Mouse (Mus musculus) CH12.LX (cell line): ENCODE data around the gene Spz1.

ENCODE experiments used
- E2F4 ChIP-seq: IDR thresholded peaks from 2 replicates; pipeline ENCODE4 v1.6.1; 2011; ENCODE audit warnings: low read depth, low read length, improper control_type of control experiment; ENCODE audit not compliant: insufficient replicate concordance
- POLR2A ChIP-seq: IDR thresholded peaks from 2 replicates; pipeline ENCODE4 v1.6.1; 2011; ENCODE audit warnings: low read depth, mild to moderate bottlenecking, improper control_type of control experiment, low read length
- ZKSCAN1 ChIP-seq: IDR thresholded peaks from 2 replicates; pipeline ENCODE4 v1.6.1; 2012; ENCODE audit warnings: low read depth, inconsistent platforms, low read length, improper control_type of control experiment, borderline replicate concordance

DNA sequence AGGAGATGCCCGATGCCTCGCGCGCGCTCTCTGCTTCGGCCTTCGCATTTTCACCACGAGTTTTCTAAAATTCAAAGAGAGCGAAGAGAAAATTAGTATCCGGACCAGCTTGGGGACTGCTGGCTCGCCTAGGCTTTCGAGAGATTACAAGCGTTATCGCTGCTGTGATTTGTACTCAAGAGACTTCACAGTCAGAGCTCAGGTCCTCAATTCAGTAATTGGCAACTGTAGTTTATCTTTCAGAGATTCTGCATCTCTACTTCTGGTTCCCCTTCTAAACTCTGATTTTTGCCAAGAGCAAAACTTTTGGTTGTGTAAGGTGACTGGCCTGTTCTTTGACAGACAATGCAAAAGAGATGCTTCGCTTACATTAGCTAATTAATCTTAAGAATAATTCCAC is 44.7 kb downstream of the Spz1 start:
- TF ChIP-seq ZKSCAN1 (no peak), POLR2A (no peak), E2F4 (no peak)
